Mouse (Mus musculus): ENCODE results near the gene Ap1s3.

DNA sequence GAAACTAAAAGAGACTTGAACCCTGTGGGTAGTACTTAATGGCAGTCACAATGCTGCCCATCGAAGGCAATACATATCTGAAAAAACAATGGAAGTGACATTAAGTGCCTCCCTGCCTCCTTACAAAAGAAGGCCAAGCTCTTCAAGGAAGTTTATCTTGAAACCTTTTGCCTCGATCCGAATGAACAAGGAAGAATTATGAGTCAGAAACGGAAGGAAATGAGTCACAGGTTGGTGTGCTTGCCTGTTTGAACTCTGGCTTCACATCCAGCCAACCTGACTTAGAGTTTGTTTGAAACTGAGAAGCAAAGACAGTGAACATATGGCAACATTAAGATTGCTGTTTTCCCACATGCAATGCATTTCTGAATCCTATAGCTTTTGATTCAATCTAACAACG is 110.6 kb downstream of the Ap1s3 start:
- no peak for TF ChIP-seq CTCF (conservative IDR thresholded peaks at IDR 0.05; ENCODE audit: low read length)
- no peak for TF ChIP-seq NANOG (IDR thresholded peaks at IDR 0.05; ENCODE audit: borderline replicate concordance, low read length)

Measured in E14TG2a.4 (cell line).